ENCODE assay signal across 24 mouse cellular contexts in the genomic region with DNA sequence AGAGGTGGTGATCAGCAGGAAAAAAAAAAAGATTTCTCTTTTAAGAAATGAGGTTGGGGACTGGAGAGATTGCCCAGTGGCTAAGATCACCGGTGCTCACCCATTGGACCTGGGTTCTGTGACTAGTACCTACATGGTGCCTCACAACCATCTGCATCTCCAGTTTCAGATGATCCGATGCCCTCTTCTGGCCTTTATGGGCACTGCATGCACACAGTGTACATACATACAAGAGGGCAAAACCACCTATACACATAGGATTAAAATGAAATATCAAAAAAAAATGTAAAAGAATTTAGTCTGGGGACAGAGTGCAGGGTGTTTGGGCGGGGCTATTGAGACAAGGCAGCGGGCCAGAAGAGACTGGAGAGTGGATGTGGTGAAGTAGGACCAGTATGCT.
DNase-seq lines count a peak whose midpoint lies in the region; ATAC-seq and TF ChIP-seq lines count a peak whose summit lies in the region.
"Had no signal": no experiment of that assay in that cellular context is flagged by ENCODE, and none has a peak within 500 bp of the region (broad histone marks: within the 10 kb centered on the region; RNA-seq: fewer than 3 reads in every experiment).

No protein-coding gene starts in this region.

- DNase-seq in forebrain, postnatal 0 days: no peak
- no peak for DNase-seq in forebrain, embryonic 11.5 days (ENCODE audit: low spot score)
- DNase-seq in liver, postnatal 0 days: no peak
- DNase-seq in liver, embryonic 11.5 days (ENCODE audit: low spot score): no peak
- DNase-seq in ES-CJ7 (ENCODE audit: low read depth, low spot score): peak; percentile 42
- DNase-seq in splenic B cell, adult 2 months (ENCODE audit: low read depth, low spot score): peak; percentile 22
- no peak for DNase-seq in ovary, adult 18-20 months (ENCODE audit: low spot score)
- DNase-seq: adrenal gland, postnatal 36 days; cerebellum, adult 2 months; cerebellum, postnatal 36 days; gastrocnemius, postnatal 10 days; heart, adult 11 months; kidney, adult 18-20 months; kidney, postnatal 14 days; liver, embryonic 13.5 days; lung, postnatal 10 days; right cerebral cortex, postnatal 14 days had no signal

- H3K27me3 ChIP-seq in forebrain, postnatal 0 days (ENCODE audit: insufficient read depth, low read length): no peaks in the 10 kb centered on the region
- H3K27me3 ChIP-seq in forebrain, embryonic 11.5 days (ENCODE audit: control insufficient read depth, insufficient read depth, low read length): no peaks in the 10 kb centered on the region
- no peaks in the 10 kb centered on the region for H3K27me3 ChIP-seq in liver, postnatal 0 days (ENCODE audit: insufficient read depth, low read length)
- H3K27me3 ChIP-seq in liver, embryonic 11.5 days (replicated peaks; ENCODE audit: control insufficient read depth, insufficient read depth, low read length): no peaks in the 10 kb centered on the region
- no peaks in the 10 kb centered on the region for H3K27me3 ChIP-seq in splenic B cell, adult 2 months (ENCODE audit: control insufficient read depth, insufficient read depth, low read length, poor library complexity, severe bottlenecking)
- H3K27me3 ChIP-seq: heart, embryonic 13.5 days; hindbrain, embryonic 15.5 days; liver, embryonic 13.5 days; megakaryocyte, embryonic 14.5 days; midbrain, embryonic 15.5 days; neural tube, embryonic 15.5 days; Patski had no signal

- H3K9me3 ChIP-seq in forebrain, postnatal 0 days (ENCODE audit: low read length): no peaks in the 10 kb centered on the region
- peaks cover 6% of the 10 kb centered on the region for H3K9me3 ChIP-seq in forebrain, embryonic 11.5 days (ENCODE audit: control insufficient read depth, low read length)
- H3K9me3 ChIP-seq in liver, postnatal 0 days (ENCODE audit: low read length): peaks cover 11% of the 10 kb centered on the region
- H3K9me3 ChIP-seq in liver, embryonic 11.5 days (ENCODE audit: control insufficient read depth, low read length): peaks cover 8% of the 10 kb centered on the region; the same call in 1 of the 2 replicates
- H3K9me3 ChIP-seq: hindbrain, embryonic 15.5 days; midbrain, embryonic 15.5 days had no signal

- peak; percentile 27; the same call in 1 of the 2 replicates for TF ChIP-seq CTCF in forebrain, postnatal 0 days (IDR thresholded peaks at IDR 0.05; ENCODE audit: low read depth)
- peak; percentile 14; the same call in 1 of the 2 replicates for TF ChIP-seq CTCF in liver, postnatal 0 days (IDR thresholded peaks at IDR 0.05; ENCODE audit: low read depth)

- H3K4me2 ChIP-seq in forebrain, postnatal 0 days (ENCODE audit: low read depth): no peak overlapping the region
- no peak overlapping the region for H3K4me2 ChIP-seq in forebrain, embryonic 11.5 days (ENCODE audit: low read depth, low read length, severe bottlenecking)
- no peak overlapping the region for H3K4me2 ChIP-seq in liver, postnatal 0 days (ENCODE audit: low read depth, low read length)
- H3K4me2 ChIP-seq in liver, embryonic 11.5 days: no peak overlapping the region
- H3K4me2 ChIP-seq: heart, embryonic 13.5 days; hindbrain, embryonic 15.5 days; liver, embryonic 13.5 days; midbrain, embryonic 15.5 days; neural tube, embryonic 15.5 days had no signal

- no peaks in the 10 kb centered on the region for H3K4me1 ChIP-seq in forebrain, postnatal 0 days (ENCODE audit: insufficient read depth)
- H3K4me1 ChIP-seq in forebrain, embryonic 11.5 days (replicated peaks; ENCODE audit: control insufficient read depth, insufficient read depth, low read length): no peaks in the 10 kb centered on the region
- H3K4me1 ChIP-seq in liver, postnatal 0 days (ENCODE audit: insufficient read depth): no peaks in the 10 kb centered on the region
- no peaks in the 10 kb centered on the region for H3K4me1 ChIP-seq in liver, embryonic 11.5 days (replicated peaks; ENCODE audit: control insufficient read depth, insufficient read depth, low read length)
- H3K4me1 ChIP-seq: liver, embryonic 13.5 days had no signal

- no peak overlapping the region for H3K9ac ChIP-seq in forebrain, postnatal 0 days
- no peak overlapping the region for H3K9ac ChIP-seq in forebrain, embryonic 11.5 days (ENCODE audit: low read length)
- H3K9ac ChIP-seq in liver, postnatal 0 days (replicated peaks): no peak overlapping the region
- H3K9ac ChIP-seq in liver, embryonic 11.5 days (ENCODE audit: low read depth, low read length): no peak overlapping the region
- H3K9ac ChIP-seq: heart, embryonic 13.5 days; hindbrain, embryonic 15.5 days; liver, embryonic 13.5 days; midbrain, embryonic 15.5 days; neural tube, embryonic 15.5 days had no signal

- ATAC-seq in forebrain, postnatal 0 days: no peak
- ATAC-seq in forebrain, embryonic 11.5 days (replicated peaks; ENCODE audit: low FRiP score): no peak
- no peak for ATAC-seq in liver, postnatal 0 days
- ATAC-seq in liver, embryonic 11.5 days (replicated peaks; ENCODE audit: low FRiP score): no peak
- ATAC-seq: midbrain, embryonic 15.5 days; Patski had no signal

- no peak for TF ChIP-seq EP300 in liver, postnatal 0 days (IDR thresholded peaks at IDR 0.05; ENCODE audit: low read depth)

- H3K27ac ChIP-seq in forebrain, postnatal 0 days (ENCODE audit: low read depth, low read length): no peak overlapping the region
- H3K27ac ChIP-seq in forebrain, embryonic 11.5 days (ENCODE audit: low read depth, low read length): no peak overlapping the region
- no peak overlapping the region for H3K27ac ChIP-seq in liver, postnatal 0 days (ENCODE audit: low read depth)
- no peak overlapping the region for H3K27ac ChIP-seq in liver, embryonic 11.5 days (ENCODE audit: low read depth, low read length)
- H3K27ac ChIP-seq: forebrain, embryonic 10.5 days; heart, embryonic 13.5 days; hindbrain, embryonic 15.5 days; liver, embryonic 13.5 days; midbrain, embryonic 15.5 days; neural tube, embryonic 15.5 days had no signal

- WGBS in forebrain, postnatal 0 days: 95% methylated on average over 4 of the region's 4 CpGs
- 87% methylated on average over 4 of the region's 4 CpGs for WGBS in forebrain, embryonic 11.5 days
- 80% methylated on average over 4 of the region's 4 CpGs for WGBS in liver, postnatal 0 days (ENCODE audit: insufficient replicate concordance)
- WGBS in liver, embryonic 11.5 days: 93% methylated on average over 4 of the region's 4 CpGs

- H3K36me3 ChIP-seq in forebrain, postnatal 0 days (ENCODE audit: insufficient read depth): no peaks in the 10 kb centered on the region
- no peaks in the 10 kb centered on the region for H3K36me3 ChIP-seq in forebrain, embryonic 11.5 days (ENCODE audit: control insufficient read depth, insufficient read depth, low read length)
- peaks cover 3% of the 10 kb centered on the region; the same call in 1 of the 2 replicates for H3K36me3 ChIP-seq in liver, postnatal 0 days (replicated peaks; ENCODE audit: insufficient read depth, low read length)
- no peaks in the 10 kb centered on the region for H3K36me3 ChIP-seq in liver, embryonic 11.5 days (ENCODE audit: control insufficient read depth, insufficient read depth, low read length)
- H3K36me3 ChIP-seq in splenic B cell, adult 2 months (ENCODE audit: control insufficient read depth, insufficient read depth, low read length, poor library complexity, severe bottlenecking): no peaks in the 10 kb centered on the region
- H3K36me3 ChIP-seq: forebrain, embryonic 10.5 days; hindbrain, embryonic 15.5 days; midbrain, embryonic 15.5 days had no signal

- H3K4me3 ChIP-seq in forebrain, postnatal 0 days (ENCODE audit: low read depth, low read length): no peak overlapping the region
- H3K4me3 ChIP-seq in forebrain, embryonic 11.5 days (ENCODE audit: low read depth, low read length): no peak overlapping the region
- H3K4me3 ChIP-seq in liver, postnatal 0 days (ENCODE audit: low read depth, low read length): no peak overlapping the region
- no peak overlapping the region for H3K4me3 ChIP-seq in liver, embryonic 11.5 days (ENCODE audit: low read depth, low read length)
- H3K4me3 ChIP-seq: forebrain, embryonic 10.5 days; heart, embryonic 13.5 days; hindbrain, embryonic 15.5 days; liver, embryonic 13.5 days; megakaryocyte, embryonic 14.5 days; midbrain, embryonic 15.5 days; neural tube, embryonic 15.5 days had no signal

Comparison
In these comparisons a context has a peak if more than half of its experiments do, and no peak if none do; other contexts are left out.
1. DNase-seq: peak in ES-CJ7 (single experiment) and splenic B cell, adult 2 months (single experiment); none in forebrain, postnatal 0 days (single experiment), forebrain, embryonic 11.5 days (single experiment), liver, postnatal 0 days (single experiment), liver, embryonic 11.5 days (single experiment) and ovary, adult 18-20 months (single experiment).